Mouse (Mus musculus) bone marrow macrophage, adult 2 months (primary cell): ENCODE data around the gene Clec2i.

Experiments used
- CTCF ChIP-seq: IDR thresholded peaks from 2 replicates; pipeline ENCODE4 v1.5.1; 2012; ENCODE audit warnings: low read depth, mild to moderate bottlenecking, low read length, moderate library complexity
- POLR2A ChIP-seq: IDR thresholded peaks from 2 replicates; pipeline ENCODE4 v1.6.1; 2012; ENCODE audit warnings: mild to moderate bottlenecking, low read depth, low read length, borderline replicate concordance

GRCm38 (mm10) chr6:128855477-128855876 is 31.9 kb upstream of the Clec2i start:
- TF ChIP-seq CTCF = no peak
- no peak for TF ChIP-seq POLR2A
